Mouse (Mus musculus) kidney, embryonic 14.5 days (tissue): Measurements from ENCODE around the gene Gm17364. TPM values are rescaled to one million over a fixed set of nuclear protein-coding genes. Genes with fewer than 3 reads are reported as not detected.

Source experiments
- ATAC-seq: fragments of 200-750 bp; cut with Nextera tagmentation; 2 replicates; pipeline ENCODE4 v1.8.0; 2017; ENCODE audit warnings: moderate number of reproducible peaks, mild to moderate bottlenecking, moderate TSS enrichment, moderate library complexity; ENCODE audit not compliant: low FRiP score, low TSS enrichment
- H3K27ac ChIP-seq: fragments of 300-500 bp; sonication (generic); 2 replicates; pipeline ENCODE4 v1.5.1; 2014; ENCODE audit warnings: low read depth, mild to moderate bottlenecking, low read length, moderate library complexity, mixed read lengths
- H3K27me3 ChIP-seq: fragments of 300-500 bp; sonication (generic); 2 replicates; pipeline ENCODE4 v1.6.1; 2014; ENCODE audit warnings: mild to moderate bottlenecking, low read length; ENCODE audit not compliant: control insufficient read depth, insufficient read depth
- H3K36me3 ChIP-seq: fragments of 300-500 bp; sonication (generic); 2 replicates; pipeline ENCODE4 v1.6.1; 2014; ENCODE audit warnings: low read length, mixed read lengths; ENCODE audit not compliant: control insufficient read depth, insufficient read depth
- H3K4me1 ChIP-seq: fragments of 300-500 bp; sonication (generic); 2 replicates; pipeline ENCODE4 v1.6.1; 2014; ENCODE audit warnings: low read length, mixed read lengths; ENCODE audit not compliant: control insufficient read depth, insufficient read depth
- H3K4me2 ChIP-seq: fragments of 300-500 bp; sonication (generic); replicated peaks from 2 replicates; pipeline ENCODE4 v1.6.1; 2014; ENCODE audit warnings: low read depth, mild to moderate bottlenecking, low read length
- H3K4me3 ChIP-seq: fragments of 300-500 bp; sonication (generic); 2 replicates; pipeline ENCODE4 v1.5.1; 2014; ENCODE audit warnings: mild to moderate bottlenecking, low read length
- H3K9ac ChIP-seq: fragments of 300-500 bp; sonication (generic); 2 replicates; pipeline ENCODE4 v1.6.1; 2014; ENCODE audit warnings: low read depth, mild to moderate bottlenecking, low read length, moderate library complexity
- H3K9me3 ChIP-seq: fragments of 300-500 bp; sonication (generic); 2 replicates; pipeline ENCODE4 v1.6.1; 2016; ENCODE audit warnings: low read length; ENCODE audit not compliant: control insufficient read depth
- WGBS: fragments of 180-500 bp; shearing (Covaris S2); extraction: QIAGEN DNeasy Blood & Tissue Kit; methylation state at CpG from one replicate; pipeline ENCODE4 v1.1.7; 2014; 5-methylcytosine and 5-hydroxymethylcytosine counted together
- polyA plus RNA-seq: library from polyadenylated mRNA; unstranded; fragments of >200 nt; fragmentation: Nextera tagmentation; extraction: Ambion mirVana; gene quantifications from 2 replicates; pipeline ENCODE4 v1.2.1, GENCODE M21; 2014

Gene Gm17364
- polyA plus RNA-seq: not detected in 2 replicates

DNA sequence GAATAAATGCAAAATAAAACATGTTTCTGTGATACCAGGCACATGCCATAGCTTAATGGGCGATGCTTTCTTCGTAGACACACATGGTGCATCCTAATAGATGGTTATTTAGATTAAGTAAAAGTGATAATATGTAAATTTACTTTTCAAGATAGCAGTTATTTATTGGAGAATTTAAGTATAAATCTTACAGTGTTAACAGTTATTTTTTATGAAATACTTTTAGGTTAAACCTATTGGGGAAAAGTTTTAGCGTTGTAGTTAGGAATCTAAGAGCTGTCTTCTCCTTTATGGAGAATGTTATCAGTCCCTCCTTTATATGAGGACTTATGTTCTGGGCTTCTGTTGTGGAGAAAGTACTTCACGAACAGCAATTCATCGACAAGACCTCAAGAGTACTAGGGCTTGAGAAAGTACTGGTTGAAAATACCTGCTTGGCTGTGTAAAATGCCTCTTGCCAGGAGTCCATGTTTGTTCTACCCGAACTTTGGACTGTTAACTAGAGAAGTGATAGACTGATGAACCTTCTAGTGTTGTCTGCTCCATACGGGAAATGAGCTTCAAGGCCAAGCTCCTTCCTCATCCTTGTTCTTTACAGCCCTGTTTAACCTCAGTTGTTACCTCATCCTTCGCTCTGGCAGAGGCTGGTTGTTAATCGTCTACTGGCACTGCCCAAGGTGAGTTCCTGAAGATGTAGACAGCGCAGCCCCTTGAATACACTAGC, at the start of gene Gm17364:
Gm17364 (minus strand) TSS at position 51 of the 724 bp plus-strand sequence.
- H3K4me3 ChIP-seq: no peak within 1 kb of the TSS
- no peaks in the 10 kb centered on the region for H3K36me3 ChIP-seq
- no peak for ATAC-seq
- H3K27me3 ChIP-seq: no peaks in the 10 kb centered on the region
- H3K9ac ChIP-seq: no peak within 1 kb of the TSS
- H3K27ac ChIP-seq: no peak within 1 kb of the TSS
- 93% methylated on average over 10 of the region's 10 CpGs for WGBS
- H3K4me1 ChIP-seq: no peaks in the 10 kb centered on the region
- H3K9me3 ChIP-seq: no peaks in the 10 kb centered on the region
- H3K4me2 ChIP-seq: no peak within 1 kb of the TSS

GRCm38 (mm10) chr13:41321433-41321832, 47.7 kb upstream of the Gm17364 start:
- Histone ChIP-seq H3K4me3 (no peak overlapping the region), H3K9ac (no peak overlapping the region), H3K27ac (no peak overlapping the region), H3K27me3 (no peaks in the 10 kb centered on the region), H3K4me1 (no peaks in the 10 kb centered on the region), H3K36me3 (peaks cover 8% of the 10 kb centered on the region), H3K9me3 (no peaks in the 10 kb centered on the region), H3K4me2 (no peak overlapping the region)
- no peak for ATAC-seq
- WGBS: 78% methylated on average over 3 of the region's 3 CpGs

- H3K36me3 ChIP-seq: peaks cover 15% of the 10 kb centered on the region
- 84% methylated on average over 5 of the region's 5 CpGs for WGBS
- no peak overlapping the region for H3K9ac ChIP-seq
- H3K4me3 ChIP-seq: no peak overlapping the region
- no peak overlapping the region for H3K4me2 ChIP-seq
- H3K4me1 ChIP-seq: no peaks in the 10 kb centered on the region
- no peak for ATAC-seq
- no peak overlapping the region for H3K27ac ChIP-seq
- H3K9me3 ChIP-seq: no peaks in the 10 kb centered on the region
- no peaks in the 10 kb centered on the region for H3K27me3 ChIP-seq
Measured at GRCm38 (mm10) chr13:41320749-41321148, 47.0 kb upstream of the Gm17364 start.

DNA sequence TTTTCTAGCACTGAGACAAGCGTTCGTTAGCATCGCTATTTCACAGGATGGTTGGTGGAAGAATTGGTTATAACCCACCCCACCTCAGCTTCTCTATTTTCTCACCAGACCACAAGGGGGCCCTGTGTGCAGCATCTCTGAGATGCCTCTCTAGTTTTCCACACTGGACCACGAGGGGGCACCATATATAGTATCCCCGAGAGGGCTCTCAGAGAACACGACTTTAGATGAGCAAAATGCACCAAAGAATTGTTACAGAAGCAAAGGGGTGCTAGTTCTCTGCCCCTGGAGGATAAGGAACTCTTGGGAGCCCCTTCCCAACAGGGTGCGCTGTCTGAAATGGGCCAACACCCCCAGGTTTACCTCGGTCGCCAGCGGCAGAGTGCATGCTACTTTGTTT, 28.9 kb upstream of the Gm17364 start:
- Histone ChIP-seq H3K36me3 (no peaks in the 10 kb centered on the region), H3K4me2 (no peak overlapping the region), H3K9ac (no peak overlapping the region), H3K9me3 (no peaks in the 10 kb centered on the region), H3K4me3 (no peak overlapping the region), H3K27me3 (no peaks in the 10 kb centered on the region), H3K27ac (no peak overlapping the region), H3K4me1 (no peaks in the 10 kb centered on the region)
- WGBS: 64% methylated on average over 10 of the region's 10 CpGs
- no peak for ATAC-seq

- Histone ChIP-seq H3K27me3 (no peaks in the 10 kb centered on the region), H3K4me3 (no peak overlapping the region), H3K9ac (no peak overlapping the region), H3K9me3 (no peaks in the 10 kb centered on the region), H3K27ac (no peak overlapping the region), H3K36me3 (no peaks in the 10 kb centered on the region), H3K4me1 (0 out of 2 replicates have a peak, but pooled peaks cover 2% of the 10 kb centered on the region), H3K4me2 (no peak overlapping the region)
- WGBS: 69% methylated on average over 4 of the region's 4 CpGs
- no peak for ATAC-seq
Measured at GRCm38 (mm10) chr13:41300037-41300436, 26.3 kb upstream of the Gm17364 start.

GRCm38 (mm10) chr13:41298996-41299395, 25.2 kb upstream of the Gm17364 start:
- 46% methylated on average over 5 of the region's 5 CpGs for WGBS
- no peak for ATAC-seq
- no peak overlapping the region for H3K27ac ChIP-seq
- H3K4me3 ChIP-seq: no peak overlapping the region
- no peaks in the 10 kb centered on the region for H3K36me3 ChIP-seq
- no peak overlapping the region for H3K9ac ChIP-seq
- H3K4me1 ChIP-seq: 0 out of 2 replicates have a peak, but pooled peaks cover 2% of the 10 kb centered on the region
- H3K27me3 ChIP-seq: no peaks in the 10 kb centered on the region
- no peaks in the 10 kb centered on the region for H3K9me3 ChIP-seq
- H3K4me2 ChIP-seq: no peak overlapping the region

- H3K27me3 ChIP-seq: no peaks in the 10 kb centered on the region
- 29% methylated on average over 2 of the region's 2 CpGs for WGBS
- no peaks in the 10 kb centered on the region for H3K36me3 ChIP-seq
- H3K4me3 ChIP-seq: no peak overlapping the region
- H3K4me2 ChIP-seq: no peak overlapping the region
- H3K27ac ChIP-seq: no peak overlapping the region
- H3K9ac ChIP-seq: no peak overlapping the region
- H3K9me3 ChIP-seq: no peaks in the 10 kb centered on the region
- H3K4me1 ChIP-seq: 0 out of 2 replicates have a peak, but pooled peaks cover 2% of the 10 kb centered on the region
- no peak for ATAC-seq
Measured at GRCm38 (mm10) chr13:41298533-41298932, 24.8 kb upstream of the Gm17364 start.

DNA sequence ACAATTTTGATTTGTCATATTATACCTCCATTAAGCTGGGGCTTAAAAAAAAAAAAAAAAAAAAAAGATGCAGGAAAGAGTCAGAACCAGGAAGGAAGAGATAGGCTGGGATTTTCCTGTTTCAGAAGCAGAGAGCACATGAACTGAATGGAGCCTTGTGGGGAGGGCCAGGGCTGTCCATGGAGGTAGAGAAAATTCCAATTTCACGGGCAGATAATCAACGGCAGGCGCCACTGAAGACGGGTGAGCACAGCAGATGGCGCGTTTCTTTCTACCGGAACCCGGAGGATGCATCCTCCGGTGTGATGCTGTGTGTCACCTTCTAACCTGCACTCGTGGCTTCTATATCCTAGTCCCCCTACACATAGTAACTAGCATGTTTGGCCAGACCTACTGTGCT, 22.6 kb upstream of the Gm17364 start:
- Histone ChIP-seq H3K27ac (no peak overlapping the region), H3K36me3 (no peaks in the 10 kb centered on the region), H3K4me1 (0 out of 2 replicates have a peak, but pooled peaks cover 2% of the 10 kb centered on the region), H3K9me3 (no peaks in the 10 kb centered on the region), H3K4me3 (no peak overlapping the region), H3K9ac (no peak overlapping the region), H3K27me3 (no peaks in the 10 kb centered on the region), H3K4me2 (no peak overlapping the region)
- ATAC-seq: no peak
- WGBS: 87% methylated on average over 10 of the region's 10 CpGs

DNA sequence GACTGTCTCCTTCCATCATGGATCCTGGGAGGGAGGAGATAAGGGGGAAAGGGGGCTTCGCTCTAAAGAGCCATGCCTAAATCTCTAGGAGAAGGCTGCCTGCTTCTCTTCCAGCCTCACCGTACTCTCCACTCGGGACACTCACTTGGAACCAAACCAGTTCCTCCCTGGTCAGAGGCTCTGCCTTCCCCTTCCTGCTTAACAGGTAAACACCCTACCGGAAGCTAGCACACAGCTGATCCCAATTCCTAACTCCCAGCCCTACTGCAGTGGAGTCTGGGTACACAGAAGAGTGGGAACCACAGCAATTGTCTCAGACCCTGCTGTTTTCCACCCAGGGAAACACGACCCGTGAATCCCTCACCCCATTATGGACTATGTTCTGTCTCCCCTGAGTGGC, 22.1 kb upstream of the Gm17364 start:
- Histone ChIP-seq H3K9ac (no peak overlapping the region), H3K27me3 (no peaks in the 10 kb centered on the region), H3K9me3 (no peaks in the 10 kb centered on the region), H3K27ac (no peak overlapping the region), H3K4me3 (no peak overlapping the region), H3K36me3 (no peaks in the 10 kb centered on the region), H3K4me1 (0 out of 2 replicates have a peak, but pooled peaks cover 2% of the 10 kb centered on the region), H3K4me2 (no peak overlapping the region)
- no peak for ATAC-seq
- WGBS: 68% methylated on average over 6 of the region's 6 CpGs
